Mouse (Mus musculus): ENCODE results near the gene Asic4.

Gene Asic4

GRCm38 (mm10) chr1:75494878-75495548, 44.8 kb downstream of the Asic4 start:
- peak; percentile 43 for DNase-seq (ENCODE audit: low read depth, low spot score)
- Histone ChIP-seq H3K36me3 (ENCODE audit: control insufficient read depth, insufficient read depth, low read length, poor library complexity, severe bottlenecking) (no peaks in the 10 kb centered on the region), H3K27me3 (ENCODE audit: control insufficient read depth, insufficient read depth, low read length, poor library complexity, severe bottlenecking) (no peaks in the 10 kb centered on the region)

GRCm38 (mm10) chr1:75498897-75499296, 48.7 kb downstream of the Asic4 start:
- H3K36me3 ChIP-seq (ENCODE audit: control insufficient read depth, insufficient read depth, low read length, poor library complexity, severe bottlenecking), result no peaks in the 10 kb centered on the region
- no peaks in the 10 kb centered on the region for H3K27me3 ChIP-seq (ENCODE audit: control insufficient read depth, insufficient read depth, low read length, poor library complexity, severe bottlenecking)

GRCm38 (mm10) chr1:75499441-75499840, 49.2 kb downstream of the Asic4 start:
- H3K27me3 ChIP-seq (ENCODE audit: control insufficient read depth, insufficient read depth, low read length, poor library complexity, severe bottlenecking), result no peaks in the 10 kb centered on the region
- DNase-seq (ENCODE audit: low read depth, low spot score), result peak; percentile 42

More at GRCm38 (mm10) chr1:75498897-75499296, 48.7 kb downstream of the Asic4 start:
- DNase-seq (ENCODE audit: low read depth, low spot score), result no peak

DNA sequence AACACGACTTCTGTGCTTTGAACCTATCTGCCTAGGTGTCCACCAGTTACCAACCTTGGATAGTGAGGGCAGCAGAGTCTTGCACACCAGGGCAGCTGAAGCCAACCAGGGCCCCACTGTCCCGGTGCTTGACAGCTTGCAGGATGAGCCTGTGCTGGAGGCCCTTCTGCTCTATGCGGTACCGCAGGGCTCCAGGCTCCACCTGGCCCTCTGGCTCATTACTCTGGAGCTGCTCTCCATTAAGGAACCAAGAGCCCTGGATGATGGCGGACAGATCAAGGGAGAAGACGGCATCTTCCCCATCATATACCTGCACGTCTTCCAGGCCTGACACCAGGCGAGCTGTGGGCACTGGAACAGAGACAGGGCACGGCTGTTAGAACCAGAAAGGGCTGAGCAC, 51.7 kb downstream of the Asic4 start:
- DNase-seq (ENCODE audit: low read depth, low spot score), result no peak
- peaks cover 4% of the 10 kb centered on the region; the same call in 1 of the 2 replicates for H3K27me3 ChIP-seq (ENCODE audit: control insufficient read depth, insufficient read depth, low read length, poor library complexity, severe bottlenecking)

More at GRCm38 (mm10) chr1:75499441-75499840, 49.2 kb downstream of the Asic4 start:
- H3K36me3 ChIP-seq (ENCODE audit: control insufficient read depth, insufficient read depth, low read length, poor library complexity, severe bottlenecking), result no peaks in the 10 kb centered on the region

GRCm38 (mm10) chr1:75502945-75503650, 52.9 kb downstream of the Asic4 start:
- no peaks in the 10 kb centered on the region for H3K36me3 ChIP-seq (ENCODE audit: control insufficient read depth, insufficient read depth, low read length, poor library complexity, severe bottlenecking)
- H3K27me3 ChIP-seq (ENCODE audit: control insufficient read depth, insufficient read depth, low read length, poor library complexity, severe bottlenecking), result peaks cover 4% of the 10 kb centered on the region; the same call in 1 of the 2 replicates
- no peak for DNase-seq (ENCODE audit: low read depth, low spot score)

More for the DNA sequence above, 51.7 kb downstream of the Asic4 start:
- no peaks in the 10 kb centered on the region for H3K36me3 ChIP-seq (ENCODE audit: control insufficient read depth, insufficient read depth, low read length, poor library complexity, severe bottlenecking)

DNA sequence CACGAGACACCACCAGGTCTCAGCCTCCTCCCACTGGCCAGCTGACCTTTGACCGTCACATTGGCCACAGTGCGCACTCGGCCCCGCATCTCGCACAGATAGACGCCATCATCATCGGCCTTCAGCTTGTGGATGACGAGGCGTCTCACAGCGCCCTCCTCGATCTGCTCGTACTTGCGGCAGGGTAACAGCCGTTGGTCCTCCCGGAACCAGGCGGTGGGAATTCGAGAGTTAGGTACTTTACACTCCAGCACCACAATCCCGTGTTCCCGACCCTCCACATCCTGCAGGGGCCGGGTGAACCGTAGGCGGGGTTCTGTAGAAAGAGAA, 53.4 kb downstream of the Asic4 start:
- peaks cover 4% of the 10 kb centered on the region; the same call in 1 of the 2 replicates for H3K27me3 ChIP-seq (ENCODE audit: control insufficient read depth, insufficient read depth, low read length, poor library complexity, severe bottlenecking)
- no peak for DNase-seq (ENCODE audit: low read depth, low spot score)
- H3K36me3 ChIP-seq (ENCODE audit: control insufficient read depth, insufficient read depth, low read length, poor library complexity, severe bottlenecking), result no peaks in the 10 kb centered on the region

DNA sequence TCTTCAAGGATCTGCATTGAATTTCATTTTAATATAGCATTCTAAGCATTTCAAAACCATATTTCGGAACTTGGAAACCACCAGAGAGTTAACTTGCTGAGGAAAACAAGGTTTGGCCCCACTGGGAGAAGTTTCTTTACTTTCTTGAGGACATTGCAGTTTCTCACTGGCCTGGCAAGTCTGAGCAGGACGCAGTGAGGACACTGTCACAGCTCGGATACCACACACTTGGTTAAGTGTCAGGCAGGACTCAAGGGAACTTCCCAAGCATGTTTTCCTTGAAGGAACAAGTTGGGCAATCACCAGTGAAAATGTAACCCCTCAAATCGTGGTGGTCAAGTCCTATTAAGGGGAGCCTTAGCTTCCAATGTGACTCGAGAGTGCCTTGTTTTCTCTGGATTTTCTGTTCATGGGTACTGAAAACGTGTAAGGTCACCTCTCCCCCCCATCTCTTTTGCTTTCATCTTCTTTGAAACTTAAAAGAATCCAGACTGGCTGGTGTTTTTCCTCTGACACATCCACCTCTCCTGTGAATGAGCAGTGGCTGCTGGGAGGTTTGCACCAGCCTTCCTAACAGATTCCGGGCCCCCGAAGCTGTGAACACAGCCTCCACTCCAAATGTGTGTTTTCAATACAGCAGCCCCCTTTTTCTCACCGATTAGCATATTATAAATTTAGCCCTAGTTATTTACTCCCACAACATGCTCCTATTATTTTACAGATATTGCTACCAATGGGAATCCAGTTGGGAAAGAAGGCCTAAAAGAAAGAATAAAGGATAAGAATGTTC, 54.2 kb downstream of the Asic4 start:
- H3K36me3 ChIP-seq (ENCODE audit: control insufficient read depth, insufficient read depth, low read length, poor library complexity, severe bottlenecking), result no peaks in the 10 kb centered on the region
- DNase-seq (ENCODE audit: low read depth, low spot score), result no peak
- H3K27me3 ChIP-seq (ENCODE audit: control insufficient read depth, insufficient read depth, low read length, poor library complexity, severe bottlenecking), result peaks cover 4% of the 10 kb centered on the region; the same call in 1 of the 2 replicates

GRCm38 (mm10) chr1:75505159-75505955, 55.1 kb downstream of the Asic4 start:
- no peaks in the 10 kb centered on the region for H3K36me3 ChIP-seq (ENCODE audit: control insufficient read depth, insufficient read depth, low read length, poor library complexity, severe bottlenecking)
- no peak for DNase-seq (ENCODE audit: low read depth, low spot score)
- peaks cover 4% of the 10 kb centered on the region; the same call in 1 of the 2 replicates for H3K27me3 ChIP-seq (ENCODE audit: control insufficient read depth, insufficient read depth, low read length, poor library complexity, severe bottlenecking)

DNA sequence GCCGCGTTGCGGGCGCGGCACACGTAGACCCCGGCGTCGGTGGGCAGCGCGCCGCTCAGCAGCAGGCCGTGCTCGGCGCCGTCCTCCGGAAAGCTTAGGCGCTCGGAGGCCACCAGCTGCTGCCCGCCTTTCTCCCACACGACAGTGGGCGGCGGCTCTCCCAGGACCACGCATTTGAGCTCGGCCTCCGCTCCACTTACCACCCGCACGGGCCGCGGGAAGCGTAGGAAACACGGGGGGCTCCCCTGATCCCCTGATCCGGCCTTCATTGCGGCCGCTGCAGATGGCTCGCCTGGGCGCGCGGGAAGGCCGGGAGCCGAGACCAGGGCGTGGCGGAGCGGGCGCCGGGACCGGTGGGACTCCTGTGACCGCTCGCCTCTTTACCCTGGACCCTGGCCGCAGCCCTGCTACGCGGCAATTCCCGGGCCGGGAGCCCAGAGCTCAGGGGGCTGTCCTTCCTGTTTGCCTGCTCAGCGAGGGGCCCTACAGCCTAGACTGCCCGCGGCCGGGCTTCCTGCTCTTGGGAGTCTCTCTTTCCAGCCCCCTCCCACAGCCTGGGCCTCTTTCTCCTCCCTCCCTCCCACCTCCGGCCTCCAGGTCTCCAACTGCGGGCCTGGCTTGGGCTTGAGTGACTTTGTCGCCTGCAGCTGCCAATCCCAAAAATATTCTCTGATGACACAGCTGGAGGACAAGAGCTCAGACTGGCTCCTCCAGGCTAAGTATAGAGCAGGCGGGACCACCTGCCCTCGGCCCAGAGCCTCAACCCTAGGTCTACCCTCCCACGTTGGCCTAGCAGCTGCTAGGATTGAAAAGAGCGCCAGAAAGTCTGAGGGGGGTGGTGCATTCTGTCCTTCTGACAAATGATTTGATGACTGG, 56.0 kb downstream of the Asic4 start, which contains the start of gene Obsl1:
Obsl1 (minus strand) TSS at position 497 of the 876 bp plus-strand sequence.
- no peak for DNase-seq (ENCODE audit: low read depth, low spot score)
- H3K27me3 ChIP-seq (ENCODE audit: control insufficient read depth, insufficient read depth, low read length, poor library complexity, severe bottlenecking), result peaks cover 4% of the 10 kb centered on the region; the same call in 1 of the 2 replicates
- H3K36me3 ChIP-seq (ENCODE audit: control insufficient read depth, insufficient read depth, low read length, poor library complexity, severe bottlenecking), result no peaks in the 10 kb centered on the region

- no peak for DNase-seq (ENCODE audit: low read depth, low spot score)
- no peaks in the 10 kb centered on the region for H3K36me3 ChIP-seq (ENCODE audit: control insufficient read depth, insufficient read depth, low read length, poor library complexity, severe bottlenecking)
- peaks cover 4% of the 10 kb centered on the region; the same call in 1 of the 2 replicates for H3K27me3 ChIP-seq (ENCODE audit: control insufficient read depth, insufficient read depth, low read length, poor library complexity, severe bottlenecking)
These were observed 56.8 kb downstream of the Asic4 start, which contains the start of gene Inha for GRCm38 (mm10) chr1:75507006-75507405. TSS of gene Inha (plus strand) at chr1:75507077.

DNA sequence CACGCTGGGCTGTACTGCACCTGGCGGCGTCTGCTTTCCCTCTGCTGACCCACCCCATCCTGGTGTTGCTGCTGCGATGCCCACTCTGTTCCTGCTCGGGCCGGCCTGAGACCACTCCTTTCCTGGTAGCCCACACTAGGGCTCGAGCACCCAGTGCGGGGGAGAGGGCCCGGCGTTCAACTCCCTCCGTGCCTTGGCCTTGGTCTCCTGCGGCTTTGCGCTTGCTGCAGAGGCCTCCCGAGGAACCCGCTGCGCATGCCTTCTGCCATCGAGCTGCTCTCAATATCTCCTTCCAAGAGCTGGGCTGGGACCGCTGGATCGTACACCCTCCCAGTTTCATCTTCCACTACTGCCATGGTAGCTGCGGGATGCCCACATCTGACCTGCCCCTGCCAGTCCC, 59.4 kb downstream of the Asic4 start:
- DNase-seq (ENCODE audit: low read depth, low spot score), result no peak
- H3K27me3 ChIP-seq (ENCODE audit: control insufficient read depth, insufficient read depth, low read length, poor library complexity, severe bottlenecking), result peaks cover 4% of the 10 kb centered on the region; the same call in 1 of the 2 replicates
- H3K36me3 ChIP-seq (ENCODE audit: control insufficient read depth, insufficient read depth, low read length, poor library complexity, severe bottlenecking), result no peaks in the 10 kb centered on the region

DNA sequence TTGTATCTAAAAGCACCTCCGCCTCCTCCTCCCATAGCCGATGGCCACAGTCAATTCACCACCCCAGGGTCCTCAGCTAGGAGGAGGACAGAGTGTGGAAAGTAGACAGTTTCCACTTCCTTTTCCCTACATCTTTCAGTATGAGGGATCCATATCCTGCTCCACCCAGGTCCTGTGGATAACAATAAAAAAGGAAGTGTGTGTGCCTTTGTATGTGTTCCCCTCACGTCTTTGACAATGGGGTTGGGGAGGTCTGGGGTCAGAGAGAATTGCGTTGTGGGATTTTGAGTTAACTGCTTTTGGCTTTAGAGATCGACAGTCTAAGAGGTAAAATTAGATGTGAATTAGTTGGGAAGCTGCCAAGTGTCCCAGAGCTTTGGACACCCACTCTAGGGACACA, 59.9 kb downstream of the Asic4 start:
- no peak for DNase-seq (ENCODE audit: low read depth, low spot score)
- Histone ChIP-seq H3K36me3 (ENCODE audit: control insufficient read depth, insufficient read depth, low read length, poor library complexity, severe bottlenecking) (no peaks in the 10 kb centered on the region), H3K27me3 (ENCODE audit: control insufficient read depth, insufficient read depth, low read length, poor library complexity, severe bottlenecking) (peaks cover 4% of the 10 kb centered on the region; the same call in 1 of the 2 replicates)

- Histone ChIP-seq H3K36me3 (ENCODE audit: control insufficient read depth, insufficient read depth, low read length, poor library complexity, severe bottlenecking) (no peaks in the 10 kb centered on the region), H3K27me3 (ENCODE audit: control insufficient read depth, insufficient read depth, low read length, poor library complexity, severe bottlenecking) (no peaks in the 10 kb centered on the region)
- DNase-seq (ENCODE audit: low read depth, low spot score), result no peak
These were observed 61.4 kb downstream of the Asic4 start for GRCm38 (mm10) chr1:75511437-75512210.

Measured in splenic B cell, adult 2 months (primary cell).